Mouse (Mus musculus): ENCODE measurements around the gene Pcgf2. TPM values are rescaled to one million over a fixed set of nuclear protein-coding genes. Genes with fewer than 3 reads are reported as not detected.
A peak's percentile ranks its signal among the peaks of the same experiment; 100 is the strongest.

The Pcgf2 gene
- polyA plus RNA-seq, 1 experiment from 2014 or later = 18.9 TPM

DNA sequence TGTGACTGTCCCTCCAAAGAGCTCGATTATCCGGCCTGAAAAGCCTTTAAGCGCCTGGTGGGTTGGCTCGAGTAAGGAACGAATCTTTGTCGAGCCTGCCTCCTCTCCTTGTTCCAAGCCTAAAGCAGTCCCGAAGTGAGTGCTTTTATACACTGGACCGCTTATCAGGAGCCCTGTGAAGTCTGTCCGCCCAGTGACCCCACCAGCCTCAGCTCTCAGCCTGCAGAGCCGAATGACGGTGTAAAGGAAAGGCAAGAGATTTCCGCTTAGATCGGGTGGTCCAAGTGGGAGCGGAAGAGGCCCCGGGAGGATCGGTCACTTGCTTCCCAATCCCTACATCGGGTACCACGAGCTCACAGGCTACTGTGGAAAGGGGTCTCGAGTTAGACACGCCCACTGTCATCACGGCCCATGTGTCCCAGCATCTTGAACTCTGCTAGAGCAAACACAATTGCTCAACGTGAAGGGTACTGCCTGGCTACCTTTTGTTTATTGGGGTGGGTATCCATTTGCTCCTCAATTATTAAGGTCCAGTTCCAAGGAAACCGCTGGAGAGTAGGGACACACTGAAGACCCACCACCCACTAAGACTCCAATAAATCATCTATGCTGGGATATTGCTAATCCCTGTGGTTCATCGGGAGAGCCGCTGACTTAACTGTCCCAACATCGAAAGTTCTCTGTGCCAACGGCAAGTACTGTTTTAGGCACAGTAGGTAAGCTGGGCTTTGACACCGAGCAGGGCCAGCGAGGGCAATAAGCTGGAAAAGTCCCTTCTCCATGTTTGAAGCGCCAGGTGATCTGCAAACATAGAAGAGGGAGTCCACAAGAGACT lies 666 bp upstream of the Pcgf2 start:
- Histone ChIP-seq H3K4me3 (peak overlapping the region; percentile 91), H3K9ac (peak overlapping the region; percentile 81), H3K36me3 (0 out of 2 replicates have a peak, but pooled peaks cover 3% of the 10 kb centered on the region), H3K27me3 (no peaks in the 10 kb centered on the region), H3K4me1 (replicated peaks) (peaks cover 50% of the 10 kb centered on the region), H3K4me2 (peak overlapping the region; percentile 92), H3K9me3 (no peaks in the 10 kb centered on the region), H3K27ac (replicated peaks) (peak overlapping the region; percentile 94)
- WGBS = 17% methylated on average over 30 of the region's 30 CpGs
- no peak for ATAC-seq (ENCODE audit: low FRiP score, low read depth)

DNA sequence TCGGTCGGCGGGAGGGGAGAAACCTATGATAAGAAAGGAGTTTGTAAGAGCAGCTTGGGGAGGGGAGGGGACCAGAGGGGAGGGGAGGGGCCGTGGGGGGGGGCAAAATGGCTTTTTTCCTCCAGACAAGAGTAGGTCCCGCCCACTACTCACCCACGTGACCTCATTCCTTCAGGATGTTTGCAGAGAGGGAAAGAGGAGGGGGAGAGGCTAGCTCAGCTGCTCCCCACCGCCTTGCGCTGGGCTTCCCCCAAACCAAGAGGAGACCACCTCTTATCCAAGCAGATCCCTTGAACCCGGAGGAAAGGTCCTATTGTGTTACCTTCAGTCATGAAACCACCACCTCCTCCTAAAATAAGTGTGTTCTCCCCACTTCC lies 683 bp downstream of the Pcgf2 start:
- 0% methylated on average over 6 of the region's 9 CpGs for WGBS
- Histone ChIP-seq H3K4me2 (peak overlapping the region; percentile 92), H3K36me3 (no peaks in the 10 kb centered on the region), H3K27ac (replicated peaks) (peak overlapping the region; percentile 94), H3K27me3 (no peaks in the 10 kb centered on the region), H3K9ac (peak overlapping the region; percentile 92), H3K4me1 (replicated peaks) (peaks cover 59% of the 10 kb centered on the region), H3K9me3 (no peaks in the 10 kb centered on the region), H3K4me3 (peak overlapping the region; percentile 91)
- peak; percentile 42 for ATAC-seq (ENCODE audit: low FRiP score, low read depth)

DNA sequence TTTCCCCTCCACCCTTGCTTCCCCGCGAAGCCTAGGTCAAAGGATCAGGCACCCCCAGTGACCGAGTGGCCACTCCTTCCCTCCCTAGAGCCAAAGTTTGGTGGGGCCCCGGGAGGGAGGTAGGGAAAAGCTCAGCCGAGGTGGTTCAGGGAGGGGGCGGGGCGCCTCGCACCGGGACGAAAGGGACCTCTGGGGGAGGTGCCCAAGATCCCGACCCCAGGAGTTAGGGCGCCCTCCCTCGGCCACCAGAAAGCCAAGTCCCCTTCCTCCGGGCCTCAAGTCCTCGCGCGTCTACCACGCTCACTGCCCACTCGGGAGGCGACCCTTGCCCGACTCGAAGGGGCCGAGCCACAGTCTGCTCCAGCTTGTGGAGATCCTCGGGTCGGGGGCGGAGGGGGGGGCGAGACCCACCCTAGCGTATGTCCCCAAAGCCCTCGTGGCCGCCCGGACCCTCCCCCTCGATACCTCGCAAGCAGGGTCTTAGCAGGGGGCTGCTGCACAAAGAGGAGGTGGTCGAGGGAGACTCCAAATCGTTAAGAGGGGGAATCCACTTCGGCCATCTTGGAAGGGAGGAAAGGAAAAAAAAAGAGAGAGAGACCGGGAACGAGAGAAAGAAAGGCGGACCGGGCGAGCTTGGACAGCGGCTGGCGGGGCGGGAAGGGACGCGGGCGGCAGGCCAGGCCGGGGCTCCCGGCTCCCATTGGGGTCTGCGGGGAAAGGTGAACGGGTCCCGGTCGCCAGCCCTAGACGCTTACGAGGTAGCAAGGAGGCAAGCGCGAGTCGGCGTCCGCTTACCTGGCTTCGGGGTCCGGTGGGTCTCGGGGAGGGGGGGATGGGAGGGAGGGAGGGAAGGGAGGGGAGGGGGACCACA lies 1.3 kb downstream of the Pcgf2 start:
- no peaks in the 10 kb centered on the region for H3K36me3 ChIP-seq
- ATAC-seq (ENCODE audit: low FRiP score, low read depth) = no peak
- H3K27me3 ChIP-seq = no peaks in the 10 kb centered on the region
- H3K9ac ChIP-seq = peak overlapping the region; percentile 92
- 1% methylated on average over 48 of the region's 63 CpGs for WGBS
- H3K9me3 ChIP-seq = no peaks in the 10 kb centered on the region
- H3K4me3 ChIP-seq = peak overlapping the region; percentile 91
- peaks cover 59% of the 10 kb centered on the region for H3K4me1 ChIP-seq (replicated peaks)
- peak overlapping the region; percentile 94 for H3K27ac ChIP-seq (replicated peaks)
- H3K4me2 ChIP-seq = peak overlapping the region; percentile 92

DNA sequence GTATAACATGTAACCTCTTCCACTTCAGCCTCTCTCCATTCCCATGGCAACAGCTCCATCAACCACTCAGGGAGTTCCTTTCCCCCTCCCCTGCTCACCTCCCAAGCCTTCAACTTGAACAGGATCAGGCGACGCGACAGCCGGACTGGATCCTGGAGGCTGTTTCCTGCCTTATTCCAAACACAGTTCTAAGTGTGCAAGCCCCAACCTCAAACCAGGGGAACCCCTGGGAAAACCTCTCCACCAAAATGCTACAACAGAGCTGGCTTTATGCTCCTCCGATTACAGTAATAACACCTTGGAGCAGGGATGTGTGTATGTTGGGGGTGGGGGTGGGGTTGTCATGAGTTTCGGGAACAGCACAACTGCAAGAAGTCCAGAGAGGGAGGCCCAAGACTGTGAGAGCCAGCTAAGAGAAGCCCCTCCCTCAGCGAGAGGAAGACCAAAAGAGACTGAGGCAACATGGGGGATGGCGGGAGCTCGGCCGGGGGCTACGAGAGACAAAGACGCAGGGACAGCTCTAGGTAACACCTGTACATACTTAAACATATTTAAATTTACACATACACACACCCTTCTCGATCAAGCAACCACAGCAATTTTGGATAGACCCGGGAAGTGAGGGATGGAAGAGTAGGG lies 2.3 kb downstream of the Pcgf2 start:
- no peaks in the 10 kb centered on the region for H3K9me3 ChIP-seq
- H3K36me3 ChIP-seq = no peaks in the 10 kb centered on the region
- H3K27ac ChIP-seq (replicated peaks) = peak overlapping the region; percentile 94
- peak overlapping the region; percentile 92 for H3K9ac ChIP-seq
- H3K4me3 ChIP-seq = peak overlapping the region; percentile 91
- H3K27me3 ChIP-seq = no peaks in the 10 kb centered on the region
- peak overlapping the region; percentile 92 for H3K4me2 ChIP-seq
- H3K4me1 ChIP-seq (replicated peaks) = peaks cover 63% of the 10 kb centered on the region
- ATAC-seq (ENCODE audit: low FRiP score, low read depth) = no peak
- under 1% methylated on average over 14 of the region's 14 CpGs for WGBS

DNA sequence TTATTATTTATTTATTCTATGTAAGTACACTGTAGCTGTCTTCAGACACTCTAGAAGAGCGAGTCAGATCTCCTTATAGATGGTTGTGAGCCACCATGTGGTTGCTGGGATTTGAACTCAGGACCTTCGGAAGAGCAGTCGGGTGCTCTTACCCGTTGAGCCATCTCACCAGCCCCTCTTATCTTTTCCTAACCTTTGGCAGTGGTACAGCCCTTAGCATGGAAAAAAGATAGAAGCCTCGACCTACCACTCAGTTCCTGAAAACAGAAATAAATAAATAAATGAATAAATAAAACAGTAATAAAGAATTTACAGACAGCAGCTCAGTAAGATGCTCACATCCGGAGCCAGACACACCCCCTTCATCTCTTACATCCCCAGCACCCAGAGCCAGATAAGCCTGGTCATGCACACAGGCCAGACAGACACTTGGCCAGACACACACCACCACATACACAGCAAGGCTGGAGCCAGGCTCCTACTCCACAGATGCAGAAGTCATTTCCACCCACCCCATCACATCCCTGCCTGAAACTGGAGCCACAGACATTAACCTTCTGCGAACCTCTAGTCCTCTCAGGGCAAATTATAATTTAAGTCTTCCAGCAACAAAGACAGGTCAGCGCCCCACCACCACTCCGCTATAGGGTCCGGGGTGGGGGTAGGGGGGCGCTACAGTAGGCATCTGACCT lies 3.0 kb downstream of the Pcgf2 start:
- Histone ChIP-seq H3K4me1 (replicated peaks) (peaks cover 66% of the 10 kb centered on the region), H3K4me3 (peak overlapping the region; percentile 91), H3K27me3 (no peaks in the 10 kb centered on the region), H3K9ac (peak overlapping the region; percentile 92), H3K9me3 (no peaks in the 10 kb centered on the region), H3K4me2 (peak overlapping the region; percentile 92), H3K27ac (replicated peaks) (peak overlapping the region; percentile 94), H3K36me3 (peaks cover 5% of the 10 kb centered on the region)
- WGBS = 51% methylated on average over 11 of the region's 11 CpGs
- ATAC-seq (ENCODE audit: low FRiP score, low read depth) = no peak

DNA sequence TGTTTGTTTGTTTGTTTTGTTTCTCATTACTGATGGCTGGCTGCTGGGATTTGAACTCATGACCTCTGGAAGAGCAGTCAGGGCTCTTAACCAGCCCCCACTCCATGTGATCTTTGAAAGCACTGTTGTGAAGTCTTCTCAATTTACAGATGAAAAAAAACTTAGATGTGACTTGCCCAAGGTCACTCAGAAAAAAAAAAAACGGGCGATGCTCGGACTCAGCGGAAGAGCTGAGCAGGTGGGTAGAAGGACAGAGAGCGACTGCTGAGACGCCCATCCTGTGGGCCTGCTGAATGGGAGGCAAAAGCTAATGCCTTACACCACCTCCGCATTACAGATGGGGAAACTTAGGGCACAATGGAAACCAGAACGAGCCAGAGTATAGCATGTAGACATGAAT lies 3.6 kb downstream of the Pcgf2 start:
- Histone ChIP-seq H3K9me3 (no peaks in the 10 kb centered on the region), H3K4me3 (peak overlapping the region; percentile 91), H3K36me3 (peaks cover 11% of the 10 kb centered on the region), H3K27me3 (no peaks in the 10 kb centered on the region), H3K9ac (no peak overlapping the region), H3K27ac (replicated peaks) (no peak overlapping the region), H3K4me2 (peak overlapping the region; percentile 92), H3K4me1 (replicated peaks) (peaks cover 60% of the 10 kb centered on the region)
- ATAC-seq (ENCODE audit: low FRiP score, low read depth) = no peak
- WGBS = 68% methylated on average over 8 of the region's 8 CpGs

DNA sequence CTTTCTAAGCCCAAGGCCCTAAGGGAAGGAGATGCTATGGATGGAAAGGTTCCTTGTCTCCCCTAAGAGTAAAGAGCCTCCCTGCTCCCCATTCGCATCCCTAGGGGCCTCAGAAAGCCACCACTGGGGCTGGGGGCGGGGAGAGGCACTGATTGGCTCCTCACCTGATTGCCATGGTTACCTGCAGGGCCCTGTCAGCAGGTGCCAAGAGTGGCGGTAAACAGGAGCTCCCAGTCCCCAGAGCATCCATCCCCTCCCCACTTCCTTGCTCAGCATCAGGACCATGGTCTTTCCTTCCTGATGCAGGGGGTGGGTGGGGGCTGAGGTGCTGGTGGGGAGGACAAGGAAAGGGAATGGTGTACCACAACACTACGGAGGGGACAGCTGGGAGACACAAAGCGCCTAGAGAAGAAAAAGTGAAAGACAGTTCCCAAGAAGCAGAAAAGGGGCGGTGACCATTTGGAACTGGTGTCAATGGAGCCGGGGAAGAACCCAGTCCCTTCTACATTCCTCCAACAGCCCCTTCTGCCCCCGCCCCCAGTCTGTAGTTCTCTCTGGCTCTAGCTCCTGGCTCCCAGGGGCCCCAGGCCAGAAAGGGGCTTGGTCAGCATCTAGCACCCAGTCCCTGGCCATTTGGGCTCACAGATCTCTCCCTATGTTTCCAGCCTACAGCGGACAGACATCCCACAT lies 4.4 kb downstream of the Pcgf2 start:
- Histone ChIP-seq H3K4me3 (peak overlapping the region; percentile 91), H3K4me1 (replicated peaks) (peaks cover 52% of the 10 kb centered on the region), H3K36me3 (peaks cover 19% of the 10 kb centered on the region), H3K4me2 (peak overlapping the region; percentile 92), H3K9ac (0 out of 2 replicates have a peak overlapping the region, but pooled peaks have one; percentile 29), H3K27me3 (no peaks in the 10 kb centered on the region), H3K27ac (replicated peaks) (peak overlapping the region; percentile 80), H3K9me3 (no peaks in the 10 kb centered on the region)
- no peak for ATAC-seq (ENCODE audit: low FRiP score, low read depth)
- WGBS = 24% methylated on average over 9 of the region's 9 CpGs

DNA sequence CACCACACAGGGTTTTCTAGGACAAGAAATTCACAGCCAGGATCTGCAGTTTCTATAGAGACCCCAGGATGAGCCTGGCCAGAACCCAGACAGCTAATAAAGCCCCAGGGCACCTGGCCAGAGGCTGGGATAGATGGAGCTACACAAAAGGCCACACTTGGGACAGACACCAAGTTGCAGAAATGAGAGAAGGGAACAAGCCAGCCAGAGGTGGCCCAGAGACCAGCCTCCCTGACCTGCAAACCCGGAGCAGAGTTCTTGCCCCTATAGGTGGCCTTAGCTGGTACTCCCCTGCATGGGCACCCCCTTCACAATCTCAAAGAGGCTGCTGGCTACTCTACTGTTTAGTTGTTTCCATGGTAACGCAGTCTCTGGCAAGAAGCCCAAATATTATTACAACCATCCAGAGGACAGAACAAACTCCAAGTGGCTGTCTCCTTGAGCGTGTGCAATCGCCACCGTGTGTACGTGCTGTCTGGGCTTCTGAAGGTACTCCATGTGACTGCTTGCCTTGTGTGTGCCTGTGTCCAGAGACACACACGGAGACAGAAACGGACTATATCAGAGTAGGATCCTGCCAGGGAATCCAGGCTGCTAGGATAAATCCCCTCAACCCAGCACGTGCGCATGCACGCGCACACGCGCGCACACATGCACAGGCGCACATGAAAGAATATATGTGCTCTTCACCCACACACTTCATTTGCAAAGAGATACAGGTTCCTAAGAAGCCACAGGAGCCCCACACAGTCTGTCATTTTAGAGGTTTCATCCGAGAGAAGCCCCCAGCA lies 5.2 kb downstream of the Pcgf2 start:
- Histone ChIP-seq H3K4me3 (peak overlapping the region; percentile 91), H3K4me2 (peak overlapping the region; percentile 92), H3K9me3 (no peaks in the 10 kb centered on the region), H3K36me3 (peaks cover 27% of the 10 kb centered on the region), H3K27me3 (no peaks in the 10 kb centered on the region), H3K27ac (replicated peaks) (peak overlapping the region; percentile 80), H3K4me1 (replicated peaks) (peaks cover 50% of the 10 kb centered on the region), H3K9ac (0 out of 2 replicates have a peak overlapping the region, but pooled peaks have one; percentile 29)
- peak; percentile 36 for ATAC-seq (ENCODE audit: low FRiP score, low read depth)
- WGBS = 31% methylated on average over 17 of the region's 17 CpGs

DNA sequence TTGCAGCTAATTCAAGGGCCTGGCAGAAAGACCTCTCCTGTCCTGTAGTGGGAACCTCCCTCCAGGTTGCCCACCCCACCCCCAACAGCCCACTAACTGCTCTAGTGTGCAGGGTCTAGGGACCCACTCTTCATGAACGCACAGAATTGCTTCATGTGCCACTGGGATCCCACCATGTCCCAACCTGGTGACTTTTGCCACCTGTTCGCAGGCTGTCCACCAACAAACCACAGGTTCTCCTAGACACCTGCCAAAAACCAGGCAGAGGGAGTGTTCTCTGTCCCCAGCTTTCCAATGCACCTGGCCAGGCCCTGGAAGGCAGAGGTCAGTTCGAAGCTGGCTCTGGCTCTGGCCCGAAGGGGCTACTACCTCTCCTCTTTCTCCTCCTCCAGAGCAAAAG lies 5.9 kb downstream of the Pcgf2 start:
- H3K4me1 ChIP-seq (replicated peaks) = peaks cover 50% of the 10 kb centered on the region
- H3K4me2 ChIP-seq = peak overlapping the region; percentile 92
- no peaks in the 10 kb centered on the region for H3K27me3 ChIP-seq
- 69% methylated on average over 4 of the region's 4 CpGs for WGBS
- H3K9me3 ChIP-seq = no peaks in the 10 kb centered on the region
- H3K27ac ChIP-seq (replicated peaks) = peak overlapping the region; percentile 80
- no peak for ATAC-seq (ENCODE audit: low FRiP score, low read depth)
- H3K9ac ChIP-seq = no peak overlapping the region
- peak overlapping the region; percentile 91; the same call in 1 of the 2 replicates for H3K4me3 ChIP-seq
- peaks cover 28% of the 10 kb centered on the region for H3K36me3 ChIP-seq

DNA sequence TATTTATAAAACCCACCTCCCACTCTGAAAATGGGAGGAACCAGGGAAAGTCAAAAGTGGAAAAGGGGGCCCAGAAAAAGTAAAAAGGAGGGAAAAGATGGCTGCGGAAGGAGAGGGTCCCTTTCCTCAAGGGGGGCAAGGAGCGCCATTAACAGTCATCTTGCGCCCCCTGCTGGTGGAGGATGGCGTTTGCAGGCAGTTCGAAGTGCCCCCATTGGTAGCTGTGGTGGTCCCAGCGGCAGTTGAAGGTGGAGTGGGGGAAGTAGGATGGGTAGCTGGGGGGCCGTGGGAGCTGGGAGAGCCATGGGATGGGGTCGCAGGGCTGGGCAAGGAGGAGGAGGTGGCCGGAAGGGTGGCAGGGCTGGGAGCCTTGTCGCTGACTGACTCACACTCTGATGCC lies 10.4 kb downstream of the Pcgf2 start:
- Histone ChIP-seq H3K9ac (no peak overlapping the region), H3K4me3 (no peak overlapping the region), H3K27ac (replicated peaks) (no peak overlapping the region), H3K4me2 (no peak overlapping the region), H3K36me3 (peaks cover 36% of the 10 kb centered on the region), H3K27me3 (no peaks in the 10 kb centered on the region), H3K9me3 (no peaks in the 10 kb centered on the region), H3K4me1 (replicated peaks) (peaks cover 34% of the 10 kb centered on the region)
- ATAC-seq (ENCODE audit: low FRiP score, low read depth) = no peak
- 26% methylated on average over 10 of the region's 10 CpGs for WGBS
